22 mouse cellular contexts compared by ENCODE assay signal in the genomic region with DNA sequence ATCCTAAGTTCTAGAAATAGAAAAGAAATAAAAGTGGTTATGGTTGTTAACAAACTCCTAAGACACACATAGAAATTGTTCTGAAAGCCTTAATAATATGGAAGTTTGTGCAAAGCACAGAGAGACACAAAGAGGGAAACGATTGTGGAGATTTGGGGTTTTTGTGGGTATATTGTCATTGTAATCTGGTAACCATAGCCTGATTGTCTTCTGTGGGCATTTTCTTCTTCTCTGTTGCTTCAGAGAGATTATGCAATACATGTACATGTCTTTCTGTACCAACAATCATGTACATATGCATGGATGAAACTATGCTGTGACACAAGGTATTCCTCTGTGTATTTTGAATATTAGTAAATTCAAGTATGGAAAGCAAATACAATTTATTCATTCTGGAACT.
DNase-seq lines count a peak whose midpoint lies in the region; ATAC-seq lines count a peak whose summit lies in the region.
"Had no signal": no experiment of that assay in that cellular context is flagged by ENCODE, and none has a peak within 500 bp of the region (broad histone marks: within the 10 kb centered on the region; RNA-seq: fewer than 3 reads in every experiment).

No protein-coding gene starts in this region.

- no peaks in the 10 kb centered on the region for H3K36me3 ChIP-seq in intestine, embryonic 15.5 days
- H3K36me3 ChIP-seq: G1E had no signal

- no peaks in the 10 kb centered on the region for H3K9me3 ChIP-seq in intestine, embryonic 15.5 days
- H3K9me3 ChIP-seq: G1E had no signal

- no peaks in the 10 kb centered on the region for H3K27me3 ChIP-seq in intestine, embryonic 15.5 days (replicated peaks)
- H3K27me3 ChIP-seq: CH12.LX had no signal

- H3K9ac ChIP-seq in intestine, embryonic 15.5 days = no peak overlapping the region

- ATAC-seq in granulocyte monocyte progenitor cell, adult 5-6 weeks (replicated peaks; ENCODE audit: poor library complexity, severe bottlenecking) = peak; percentile 58
- ATAC-seq in megakaryocyte progenitor cell, adult 5-6 weeks (replicated peaks; ENCODE audit: poor library complexity) = peak; percentile 37; the same call in 1 of the 2 replicates
- no peak for ATAC-seq in intestine, embryonic 15.5 days
- ATAC-seq: activated CD4-positive, CD25-positive, alpha-beta regulatory T cell, adult 4 months; CD4-positive, CD25-positive, alpha-beta regulatory T cell, adult 4 months; Patski had no signal

- H3K4me2 ChIP-seq in intestine, embryonic 15.5 days (replicated peaks) = no peak overlapping the region

- peak; percentile 54 for DNase-seq in 416B (ENCODE audit: low read depth)
- no peak for DNase-seq in thymus, postnatal 36 days
- DNase-seq in frontal cortex, postnatal 14 days (ENCODE audit: low spot score in 2 of 2) = no peak
- DNase-seq: adrenal gland, adult 2 months; adrenal gland, adult 8-10 months; adrenal gland, postnatal 10 days; adrenal gland, postnatal 14 days; adrenal gland, postnatal 25 days; adrenal gland, postnatal 36 days; B cell, adult 2 months; cerebellum, adult 11 months; cerebellum, adult 11-12 months; cerebellum, adult 18-20 months; cerebellum, adult 2 months had no signal

- no peak overlapping the region for H3K4me3 ChIP-seq in intestine, embryonic 15.5 days (replicated peaks)

- no peaks in the 10 kb centered on the region for H3K4me1 ChIP-seq in intestine, embryonic 15.5 days (replicated peaks)

- WGBS in intestine, embryonic 15.5 days = 74% methylated on average over 1 of the region's 1 CpGs

- H3K27ac ChIP-seq in intestine, embryonic 15.5 days = no peak overlapping the region
